Mouse (Mus musculus): ENCODE measurements around the gene Smpd1.

Gene Smpd1

GRCm38 (mm10) chr7:105554212-105554942, at the start of gene Smpd1:
Gene Smpd1 (plus strand): TSS chr7:105554360.
- peak; percentile 87 for DNase-seq (ENCODE audit: low spot score)

GRCm38 (mm10) chr7:105507257-105507656, 46.9 kb upstream of the Smpd1 start:
- no peak for DNase-seq (ENCODE audit: low spot score)

GRCm38 (mm10) chr7:105510143-105510542, 44.0 kb upstream of the Smpd1 start:
- no peak for DNase-seq (ENCODE audit: low spot score)

- DNase-seq (ENCODE audit: low spot score), result no peak
These were observed 40.3 kb upstream of the Smpd1 start for GRCm38 (mm10) chr7:105513845-105514291.

GRCm38 (mm10) chr7:105514561-105514960, 39.6 kb upstream of the Smpd1 start:
- DNase-seq (ENCODE audit: low spot score), result no peak

- DNase-seq (ENCODE audit: low spot score), result peak; percentile 61
These were observed 39.0 kb upstream of the Smpd1 start for GRCm38 (mm10) chr7:105515178-105515577.

- DNase-seq (ENCODE audit: low spot score), result no peak
These were observed 37.3 kb upstream of the Smpd1 start for GRCm38 (mm10) chr7:105516669-105517360.

GRCm38 (mm10) chr7:105519336-105519735, 34.8 kb upstream of the Smpd1 start:
- no peak for DNase-seq (ENCODE audit: low spot score)

- DNase-seq (ENCODE audit: low spot score), result no peak
These were observed 34.4 kb upstream of the Smpd1 start for GRCm38 (mm10) chr7:105519771-105520170.

GRCm38 (mm10) chr7:105520201-105520600, 34.0 kb upstream of the Smpd1 start:
- peak; percentile 15 for DNase-seq (ENCODE audit: low spot score)

- DNase-seq (ENCODE audit: low spot score), result no peak
These were observed 29.9 kb upstream of the Smpd1 start for GRCm38 (mm10) chr7:105524222-105524621.

GRCm38 (mm10) chr7:105527306-105527937, 26.7 kb upstream of the Smpd1 start:
- DNase-seq (ENCODE audit: low spot score), result peak; percentile 20

- DNase-seq (ENCODE audit: low spot score), result no peak
These were observed 26.1 kb upstream of the Smpd1 start for GRCm38 (mm10) chr7:105528094-105528493.

GRCm38 (mm10) chr7:105534162-105534561, 20.0 kb upstream of the Smpd1 start:
- no peak for DNase-seq (ENCODE audit: low spot score)

GRCm38 (mm10) chr7:105545986-105546385, 8.2 kb upstream of the Smpd1 start:
- no peak for DNase-seq (ENCODE audit: low spot score)

- DNase-seq (ENCODE audit: low spot score), result no peak
These were observed 6.2 kb upstream of the Smpd1 start for GRCm38 (mm10) chr7:105547970-105548369.

- DNase-seq (ENCODE audit: low spot score), result no peak
These were observed 5.1 kb upstream of the Smpd1 start for GRCm38 (mm10) chr7:105549035-105549434.

GRCm38 (mm10) chr7:105553456-105554211, 526 bp upstream of the Smpd1 start:
- no peak for DNase-seq (ENCODE audit: low spot score)

- DNase-seq (ENCODE audit: low spot score), result no peak
These were observed 1.4 kb downstream of the Smpd1 start for GRCm38 (mm10) chr7:105555571-105555970.

- no peak for DNase-seq (ENCODE audit: low spot score)
These were observed 2.2 kb downstream of the Smpd1 start for GRCm38 (mm10) chr7:105556406-105556805.

- no peak for DNase-seq (ENCODE audit: low spot score)
These were observed 3.5 kb downstream of the Smpd1 start for GRCm38 (mm10) chr7:105557671-105558070.

GRCm38 (mm10) chr7:105559016-105559415, 4.9 kb downstream of the Smpd1 start:
- DNase-seq (ENCODE audit: low spot score), result no peak
